Mouse (Mus musculus): ENCODE results near the gene 1700025G04Rik. TPM values are rescaled to one million over a fixed set of nuclear protein-coding genes. Genes with fewer than 3 reads are reported as not detected.

The 1700025G04Rik gene
- total and polyA plus RNA-seq, 3 experiments: 1.5 to 19.5 (median 12.8) TPM

GRCm38 (mm10) chr1:152076222-152076845 is 13.6 kb downstream of the 1700025G04Rik start:
- no peaks in the 10 kb centered on the region for H3K9me3 ChIP-seq (replicated peaks; ENCODE audit: low read length)
- peaks cover 0 to 9% of the 10 kb centered on the region in 2 experiments; a peak in 1 of 4 replicates for H3K4me1 ChIP-seq (ENCODE audit: control insufficient read depth in 1 of 2, insufficient read depth in 2 of 2)
- no peak for DNase-seq (ENCODE audit: extremely low read depth)
- in situ Hi-C loops (cut with MboI; ENCODE audit: low pct_ligation_motif_present, low pct_unique_long_range_greater_than_20kb, low sequenced_read_pairs) (no loop called here), dilution Hi-C loops (cut with MboI; ENCODE audit: extremely low pct_ligation_motif_present, extremely low pct_unique_long_range_greater_than_20kb, low sequenced_read_pairs) (no loop called here)
- TF ChIP-seq NELFE (IDR thresholded peaks at IDR 0.05; ENCODE audit: low read depth, low read length) (no peak), USF2 (conservative IDR thresholded peaks at IDR 0.05; ENCODE audit: low read depth, low read length) (no peak), JUN (IDR thresholded peaks at IDR 0.05; ENCODE audit: insufficient read depth, low read depth, low read length) (no peak), POLR2AphosphoS2 (IDR thresholded peaks at IDR 0.05; ENCODE audit: low read depth, low read length) (no peak), ZKSCAN1 (IDR thresholded peaks at IDR 0.05; ENCODE audit: borderline replicate concordance, low read depth, low read length) (no peak), MAFK (IDR thresholded peaks at IDR 0.05; ENCODE audit: insufficient replicate concordance, low read length) (no peak), ZMIZ1 (IDR thresholded peaks at IDR 0.05; ENCODE audit: low read depth, low read length) (no peak), MAX (IDR thresholded peaks at IDR 0.05; ENCODE audit: low read length) (no peak), MEF2A (IDR thresholded peaks at IDR 0.05; ENCODE audit: borderline replicate concordance, low read depth, low read length) (no peak), GABPA (IDR thresholded peaks at IDR 0.05; ENCODE audit: insufficient replicate concordance, low read depth, low read length) (no peak), PAX5 (IDR thresholded peaks at IDR 0.05; ENCODE audit: low read length) (no peak), MAZ (IDR thresholded peaks at IDR 0.05; ENCODE audit: low read depth, low read length) (no peak)
- H3K9ac ChIP-seq (ENCODE audit: insufficient read depth, low read depth): no peak overlapping the region
- H3K79me2 ChIP-seq (replicated peaks; ENCODE audit: control insufficient read depth, extremely low read depth, insufficient read depth, poor library complexity, severe bottlenecking): no peaks in the 10 kb centered on the region
- H3K27me3 ChIP-seq (replicated peaks): no peaks in the 10 kb centered on the region
- H3K36me3 ChIP-seq (replicated peaks in 1 of 2; ENCODE audit: control insufficient read depth in 1 of 2, insufficient read depth in 1 of 2, low read length in 1 of 2): no peaks in the 10 kb centered on the region
- no peak overlapping the region for H3K4me3 ChIP-seq (replicated peaks in 1 of 3; ENCODE audit: low read depth in 2 of 3, low read length in 2 of 3, poor library complexity in 1 of 3)
- H3K27ac ChIP-seq (ENCODE audit: insufficient read depth, low read depth): no peak overlapping the region
- no peak overlapping the region for H3K4me2 ChIP-seq (ENCODE audit: insufficient read depth, low read depth, poor library complexity, severe bottlenecking)

- H3K9me3 ChIP-seq (replicated peaks; ENCODE audit: low read length): no peaks in the 10 kb centered on the region
- no peaks in the 10 kb centered on the region for H3K36me3 ChIP-seq (replicated peaks in 1 of 2; ENCODE audit: control insufficient read depth in 1 of 2, insufficient read depth in 1 of 2, low read length in 1 of 2)
- H3K9ac ChIP-seq (ENCODE audit: insufficient read depth, low read depth): no peak overlapping the region
- dilution Hi-C loops (cut with MboI; ENCODE audit: extremely low pct_ligation_motif_present, extremely low pct_unique_long_range_greater_than_20kb, low sequenced_read_pairs) (no loop called here), in situ Hi-C loops (cut with MboI; ENCODE audit: low pct_ligation_motif_present, low pct_unique_long_range_greater_than_20kb, low sequenced_read_pairs) (no loop called here)
- H3K27ac ChIP-seq (ENCODE audit: insufficient read depth, low read depth): no peak overlapping the region
- H3K4me3 ChIP-seq (replicated peaks in 1 of 3; ENCODE audit: low read depth in 2 of 3, low read length in 2 of 3, poor library complexity in 1 of 3): no peak overlapping the region
- TF ChIP-seq MEF2A (IDR thresholded peaks at IDR 0.05; ENCODE audit: borderline replicate concordance, low read depth, low read length) (no peak), GABPA (IDR thresholded peaks at IDR 0.05; ENCODE audit: insufficient replicate concordance, low read depth, low read length) (no peak), JUN (IDR thresholded peaks at IDR 0.05; ENCODE audit: insufficient read depth, low read depth, low read length) (no peak), ZMIZ1 (IDR thresholded peaks at IDR 0.05; ENCODE audit: low read depth, low read length) (no peak), NRF1 (IDR thresholded peaks at IDR 0.05; ENCODE audit: low read depth, low read length) (no peak), MXI1 (IDR thresholded peaks at IDR 0.05; ENCODE audit: low read depth, low read length) (no peak), SIN3A (IDR thresholded peaks at IDR 0.05; ENCODE audit: low read length) (no peak), JUND (conservative IDR thresholded peaks at IDR 0.05; ENCODE audit: low read depth, low read length) (no peak), ZKSCAN1 (IDR thresholded peaks at IDR 0.05; ENCODE audit: borderline replicate concordance, low read depth, low read length) (no peak), BHLHE40 (IDR thresholded peaks at IDR 0.05; ENCODE audit: low read depth, low read length) (no peak), PAX5 (IDR thresholded peaks at IDR 0.05; ENCODE audit: low read length) (no peak), POLR2A (IDR thresholded peaks at IDR 0.05; ENCODE audit: low read depth, low read length) (no peak), EP300 (IDR thresholded peaks at IDR 0.05; ENCODE audit: low read length) (no peak), ELF1 (IDR thresholded peaks at IDR 0.05; ENCODE audit: low read depth, low read length) (no peak), MAX (IDR thresholded peaks at IDR 0.05; ENCODE audit: low read length) (no peak), KAT2A (IDR thresholded peaks at IDR 0.05; ENCODE audit: insufficient replicate concordance, low read length) (no peak), IRF4 (IDR thresholded peaks at IDR 0.05; ENCODE audit: low read depth, low read length) (no peak), ZNF384 (IDR thresholded peaks at IDR 0.05; ENCODE audit: low read depth, low read length) (no peak), RCOR1 (conservative IDR thresholded peaks at IDR 0.05; ENCODE audit: low read depth, low read length) (no peak), ETS1 (conservative IDR thresholded peaks at IDR 0.05; ENCODE audit: low read depth, low read length) (no peak)
- H3K4me2 ChIP-seq (ENCODE audit: insufficient read depth, low read depth, poor library complexity, severe bottlenecking): no peak overlapping the region
- peaks cover 0 to 9% of the 10 kb centered on the region in 2 experiments; a peak in 1 of 4 replicates for H3K4me1 ChIP-seq (ENCODE audit: control insufficient read depth in 1 of 2, insufficient read depth in 2 of 2)
- no peaks in the 10 kb centered on the region for H3K27me3 ChIP-seq (replicated peaks)
- no peak for DNase-seq (ENCODE audit: extremely low read depth)
- no peaks in the 10 kb centered on the region for H3K79me2 ChIP-seq (replicated peaks; ENCODE audit: control insufficient read depth, extremely low read depth, insufficient read depth, poor library complexity, severe bottlenecking)
These were observed 14.2 kb downstream of the 1700025G04Rik start for GRCm38 (mm10) chr1:152075725-152076124.
